Mouse (Mus musculus): ENCODE data around the gene Gm21992. TPM values are rescaled to one million over a fixed set of nuclear protein-coding genes. Genes with fewer than 3 reads are reported as not detected.
A peak's percentile ranks its signal among the peaks of the same experiment; 100 is the strongest.

Gene Gm21992
- total and polyA plus RNA-seq, 3 experiments = 10.8 to 21.9 TPM; not detected in 1

DNA sequence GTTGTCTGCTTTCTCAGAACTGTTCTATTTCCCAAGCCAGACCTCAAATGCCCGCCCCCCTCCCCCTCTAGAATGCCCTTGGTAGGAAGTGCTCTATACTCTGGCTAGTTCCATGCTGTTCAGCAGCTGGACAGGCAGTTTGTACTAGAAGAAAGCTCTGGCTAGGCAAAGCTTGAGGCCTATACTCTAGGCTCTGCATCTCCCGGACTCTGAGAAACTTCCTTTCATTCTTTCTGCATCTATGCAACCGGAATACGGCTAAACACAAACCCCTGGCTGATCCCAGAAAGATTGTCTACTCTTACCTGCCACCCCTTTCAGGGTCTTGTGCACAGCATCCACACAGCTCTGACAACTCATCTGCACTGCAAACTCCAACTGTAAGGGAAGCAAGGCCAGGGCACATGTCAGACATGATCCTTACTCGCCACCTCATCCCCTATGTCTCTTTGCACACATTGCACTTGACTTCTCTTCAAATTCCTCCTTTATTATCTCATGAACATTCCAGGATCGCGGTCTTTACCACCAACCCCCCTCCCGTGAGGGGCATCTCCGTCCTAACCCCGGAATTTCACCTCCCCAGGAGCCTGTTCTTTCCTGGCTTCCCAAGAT is 27.2 kb upstream of the Gm21992 start:
- Histone ChIP-seq H3K4me1 (ENCODE audit: control insufficient read depth in 1 of 2, insufficient read depth in 2 of 2, low read length in 2 of 2) (peaks cover 17 to 19% of the 10 kb centered on the region in 2 experiments), H3K36me3 (ENCODE audit: control insufficient read depth in 1 of 2, insufficient read depth in 2 of 2, low read length in 2 of 2) (peaks cover 0 to 6% of the 10 kb centered on the region in 2 experiments; a peak in 2 of 4 replicates), H3K79me2 (ENCODE audit: control insufficient read depth, insufficient read depth, low read length, poor library complexity) (peaks cover 8% of the 10 kb centered on the region), H3K27ac (ENCODE audit: control insufficient read depth, low read depth, low read length) (no peak overlapping the region), H3K9me3 (replicated peaks; ENCODE audit: insufficient read depth, low read length) (no peaks in the 10 kb centered on the region), H3K9ac (ENCODE audit: control insufficient read depth, low read depth, low read length, poor library complexity, severe bottlenecking) (peak overlapping the region; percentile 74), H3K4me3 (ENCODE audit: control insufficient read depth in 1 of 2, insufficient read depth in 1 of 2, low read depth in 2 of 2, low read length in 2 of 2) (peak overlapping the region; percentile 77 to 91), H3K27me3 (ENCODE audit: control insufficient read depth in 1 of 2, insufficient read depth in 2 of 2, low read length in 2 of 2) (no peaks in the 10 kb centered on the region)
- TF ChIP-seq MYC (IDR thresholded peaks at IDR 0.05; ENCODE audit: low read depth, low read length) (peak; percentile 67; the same call in 1 of the 2 replicates), TCF12 (IDR thresholded peaks at IDR 0.05; ENCODE audit: low read depth, low read length) (no peak), ZC3H11A (IDR thresholded peaks at IDR 0.05; ENCODE audit: low read depth, low read length) (no peak)
- DNase-seq (ENCODE audit: low read depth, low spot score) = no peak

DNA sequence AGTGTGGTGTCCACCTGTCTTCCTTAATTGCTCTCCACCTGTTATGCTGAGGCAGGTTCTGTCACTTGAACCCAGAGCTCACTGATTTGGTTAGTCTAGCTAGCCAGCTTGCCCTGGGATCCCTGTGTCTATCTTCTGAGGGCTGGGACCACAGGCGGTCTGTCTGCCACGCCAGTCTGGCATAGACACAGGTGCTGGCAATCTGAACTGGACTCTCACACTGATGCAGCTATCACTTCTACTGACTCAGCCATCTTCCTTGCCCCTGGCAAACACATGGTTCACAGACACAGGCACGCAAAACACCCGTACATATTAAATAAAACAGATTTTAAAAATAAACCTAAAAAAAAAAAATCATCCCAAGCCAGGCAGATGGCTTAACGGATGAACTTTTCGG is 25.6 kb upstream of the Gm21992 start:
- H3K27me3 ChIP-seq (ENCODE audit: control insufficient read depth in 1 of 2, insufficient read depth in 2 of 2, low read length in 2 of 2) = no peaks in the 10 kb centered on the region
- peaks cover 0 to 6% of the 10 kb centered on the region in 2 experiments; a peak in 3 of 4 replicates for H3K36me3 ChIP-seq (ENCODE audit: control insufficient read depth in 1 of 2, insufficient read depth in 2 of 2, low read length in 2 of 2)
- H3K4me1 ChIP-seq (ENCODE audit: control insufficient read depth in 1 of 2, insufficient read depth in 2 of 2, low read length in 2 of 2) = peaks cover 11 to 19% of the 10 kb centered on the region in 2 experiments
- no peak for DNase-seq (ENCODE audit: low read depth, low spot score)
- no peak overlapping the region for H3K4me3 ChIP-seq (ENCODE audit: control insufficient read depth in 1 of 2, insufficient read depth in 1 of 2, low read depth in 2 of 2, low read length in 2 of 2)
- no peak overlapping the region for H3K9ac ChIP-seq (ENCODE audit: control insufficient read depth, low read depth, low read length, poor library complexity, severe bottlenecking)
- H3K9me3 ChIP-seq (replicated peaks; ENCODE audit: insufficient read depth, low read length) = no peaks in the 10 kb centered on the region
- peaks cover 8% of the 10 kb centered on the region for H3K79me2 ChIP-seq (ENCODE audit: control insufficient read depth, insufficient read depth, low read length, poor library complexity)
- TF ChIP-seq ZMIZ1 (IDR thresholded peaks at IDR 0.05; ENCODE audit: low read depth, low read length) = no peak
- TF ChIP-seq NELFE (IDR thresholded peaks at IDR 0.05; ENCODE audit: low read depth, low read length) = no peak
- TF ChIP-seq MEF2A (IDR thresholded peaks at IDR 0.05; ENCODE audit: extremely low read depth, insufficient replicate concordance, low read depth, low read length, poor library complexity, severe bottlenecking) = no peak
- no peak overlapping the region for H3K27ac ChIP-seq (ENCODE audit: control insufficient read depth, low read depth, low read length)

DNA sequence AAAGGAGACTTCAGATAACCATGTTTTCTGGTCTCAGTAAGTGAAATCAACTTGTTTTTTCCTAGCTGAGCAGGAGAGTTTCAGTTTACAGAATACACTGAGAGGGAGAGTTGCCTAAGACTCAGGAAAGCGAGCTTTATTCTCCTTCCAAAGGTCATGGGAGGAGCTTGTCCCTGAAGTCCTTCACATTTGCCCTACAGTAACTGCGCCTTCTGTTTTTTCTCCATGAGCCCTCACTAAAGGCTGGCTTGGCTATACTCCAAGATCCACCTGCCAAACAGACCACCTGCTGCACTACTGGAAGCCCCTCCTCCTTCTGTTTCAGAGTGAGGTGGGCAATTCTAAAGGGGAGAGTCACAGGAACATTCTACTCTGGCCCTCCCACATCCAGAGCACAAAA is 24.7 kb upstream of the Gm21992 start:
- H3K27me3 ChIP-seq (ENCODE audit: control insufficient read depth in 1 of 2, insufficient read depth in 2 of 2, low read length in 2 of 2) = no peaks in the 10 kb centered on the region
- H3K4me1 ChIP-seq (ENCODE audit: control insufficient read depth in 1 of 2, insufficient read depth in 2 of 2, low read length in 2 of 2) = peaks cover 9 to 14% of the 10 kb centered on the region in 2 experiments
- no peak for DNase-seq (ENCODE audit: low read depth, low spot score)
- peaks cover 0 to 5% of the 10 kb centered on the region in 2 experiments; a peak in 3 of 4 replicates for H3K36me3 ChIP-seq (ENCODE audit: control insufficient read depth in 1 of 2, insufficient read depth in 2 of 2, low read length in 2 of 2)
- no peak overlapping the region for H3K9ac ChIP-seq (ENCODE audit: control insufficient read depth, low read depth, low read length, poor library complexity, severe bottlenecking)
- TF ChIP-seq MEF2A (IDR thresholded peaks at IDR 0.05; ENCODE audit: extremely low read depth, insufficient replicate concordance, low read depth, low read length, poor library complexity, severe bottlenecking) (no peak), MAZ (IDR thresholded peaks at IDR 0.05; ENCODE audit: low read depth, low read length) (no peak), MXI1 (IDR thresholded peaks at IDR 0.05; ENCODE audit: low read depth, low read length) (no peak), RCOR1 (IDR thresholded peaks at IDR 0.05; ENCODE audit: low read depth, low read length) (no peak), MAX (IDR thresholded peaks at IDR 0.05; ENCODE audit: low read length) (no peak), ZMIZ1 (IDR thresholded peaks at IDR 0.05; ENCODE audit: low read depth, low read length) (no peak), CHD2 (IDR thresholded peaks at IDR 0.05; ENCODE audit: low read length) (no peak), MYB (IDR thresholded peaks at IDR 0.05; ENCODE audit: low read depth, low read length) (no peak), TCF12 (IDR thresholded peaks at IDR 0.05; ENCODE audit: low read depth, low read length) (no peak), USF1 (IDR thresholded peaks at IDR 0.05; ENCODE audit: low read depth, low read length) (no peak)
- no peak overlapping the region for H3K4me3 ChIP-seq (ENCODE audit: control insufficient read depth in 1 of 2, insufficient read depth in 1 of 2, low read depth in 2 of 2, low read length in 2 of 2)
- H3K9me3 ChIP-seq (replicated peaks; ENCODE audit: insufficient read depth, low read length) = no peaks in the 10 kb centered on the region
- peaks cover 8% of the 10 kb centered on the region for H3K79me2 ChIP-seq (ENCODE audit: control insufficient read depth, insufficient read depth, low read length, poor library complexity)
- no peak overlapping the region for H3K27ac ChIP-seq (ENCODE audit: control insufficient read depth, low read depth, low read length)
